Mouse (Mus musculus) midbrain, postnatal 0 days (tissue): Measurements from ENCODE around the gene Atrx. TPM values are rescaled to one million over a fixed set of nuclear protein-coding genes. Genes with fewer than 3 reads are reported as not detected.

Experiments used
- ATAC-seq: fragments of 200-750 bp; cut with Nextera tagmentation; 2 replicates; pipeline ENCODE4 v1.8.0; 2017; ENCODE audit warnings: moderate number of reproducible peaks, mild to moderate bottlenecking, moderate TSS enrichment, moderate library complexity; ENCODE audit not compliant: low FRiP score
- DNase-seq: peaks from one replicate; pipeline ENCODE4 v3.0.0-alpha.2; 2015; ENCODE audit warnings: low spot score
- H3K27ac ChIP-seq: fragments of 300-500 bp; sonication (generic); 2 replicates; pipeline ENCODE4 v1.5.1; 2014; ENCODE audit warnings: low read depth, mild to moderate bottlenecking, low read length, mixed read lengths
- H3K27me3 ChIP-seq: fragments of 300-500 bp; sonication (generic); 2 replicates; pipeline ENCODE4 v1.6.1; 2014; ENCODE audit warnings: low read length, control low read depth, mixed read lengths; ENCODE audit not compliant: insufficient read depth
- H3K36me3 ChIP-seq: fragments of 300-500 bp; sonication (generic); 2 replicates; pipeline ENCODE4 v1.6.1; 2014; ENCODE audit warnings: low read length, control low read depth, mixed read lengths; ENCODE audit not compliant: insufficient read depth
- H3K4me1 ChIP-seq: fragments of 300-500 bp; sonication (generic); 2 replicates; pipeline ENCODE4 v1.6.1; 2014; ENCODE audit warnings: mild to moderate bottlenecking, control low read depth, antibody characterized with exemption, low read length, mixed read lengths; ENCODE audit not compliant: insufficient read depth
- H3K4me2 ChIP-seq: fragments of 300-500 bp; sonication (generic); 2 replicates; pipeline ENCODE4 v1.6.1; 2014; ENCODE audit warnings: low read depth, mild to moderate bottlenecking, low read length, mixed read lengths; ENCODE audit not compliant: poor library complexity, severe bottlenecking
- H3K4me3 ChIP-seq: fragments of 300-500 bp; sonication (generic); 2 replicates; pipeline ENCODE4 v1.5.1; 2014; ENCODE audit warnings: low read depth, mild to moderate bottlenecking, low read length, moderate library complexity
- H3K9ac ChIP-seq: fragments of 300-500 bp; sonication (generic); replicated peaks from 2 replicates; pipeline ENCODE4 v1.6.1; 2014; ENCODE audit warnings: mild to moderate bottlenecking, low read length, moderate library complexity, mixed read lengths; ENCODE audit not compliant: poor library complexity, severe bottlenecking
- H3K9me3 ChIP-seq: fragments of 300-500 bp; sonication (generic); 2 replicates; pipeline ENCODE4 v1.6.1; 2016; ENCODE audit warnings: low read length, control low read depth
- CTCF ChIP-seq: IDR thresholded peaks from 2 replicates; pipeline ENCODE4 v1.5.1; 2016; ENCODE audit warnings: antibody characterized with exemption, mild to moderate bottlenecking
- WGBS: fragments of 180-500 bp; shearing (Covaris S2); extraction: QIAGEN DNeasy Blood & Tissue Kit; methylation state at CpG from one replicate; pipeline ENCODE4 v1.1.7; 2014; 5-methylcytosine and 5-hydroxymethylcytosine counted together
- polyA plus RNA-seq: library from polyadenylated mRNA; unstranded; fragments of >200 nt; fragmentation: Nextera tagmentation; extraction: Ambion mirVana; gene quantifications from 2 replicates; pipeline ENCODE4 v1.2.1, GENCODE M21; 2015
- total RNA-seq: library from RNA; depleted of rRNA; stranded (reverse); fragments of >200 nt; gene quantifications from 2 replicates; pipeline ENCODE4 v1.2.3, GENCODE M21; 2014

Gene Atrx
- total and polyA plus RNA-seq, 2 experiments from 2014 or later, result 238 to 295 TPM

DNA sequence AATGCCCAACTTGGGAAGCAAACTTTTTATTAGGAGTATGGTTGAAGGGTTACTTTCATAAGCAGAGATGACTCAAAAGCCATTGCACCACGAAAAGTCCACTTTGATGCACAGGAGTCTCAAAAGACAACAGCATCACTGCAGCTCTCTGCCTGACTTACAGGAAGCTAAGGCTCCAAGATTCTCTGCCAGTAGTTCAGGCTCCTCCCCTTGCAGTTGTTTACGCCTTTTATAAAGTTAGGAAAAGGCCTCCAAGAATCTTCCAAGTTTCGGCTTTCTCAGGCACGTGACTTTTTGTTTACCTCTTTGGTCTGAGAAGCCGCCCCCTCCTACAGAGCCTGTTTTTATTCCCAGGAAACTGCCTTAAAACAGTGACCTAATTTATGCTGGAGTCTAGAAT lies 5.1 kb upstream of the Atrx start:
- Histone ChIP-seq H3K27me3 (no peaks in the 10 kb centered on the region), H3K27ac (no peak overlapping the region), H3K36me3 (no peaks in the 10 kb centered on the region), H3K9ac (no peak overlapping the region), H3K4me2 (no peak overlapping the region), H3K4me3 (no peak overlapping the region), H3K9me3 (no peaks in the 10 kb centered on the region), H3K4me1 (no peaks in the 10 kb centered on the region)
- 58% methylated on average over 5 of the region's 5 CpGs for WGBS
- ATAC-seq (no peak), DNase-seq (peak; percentile 0)
- TF ChIP-seq CTCF, result no peak

DNA sequence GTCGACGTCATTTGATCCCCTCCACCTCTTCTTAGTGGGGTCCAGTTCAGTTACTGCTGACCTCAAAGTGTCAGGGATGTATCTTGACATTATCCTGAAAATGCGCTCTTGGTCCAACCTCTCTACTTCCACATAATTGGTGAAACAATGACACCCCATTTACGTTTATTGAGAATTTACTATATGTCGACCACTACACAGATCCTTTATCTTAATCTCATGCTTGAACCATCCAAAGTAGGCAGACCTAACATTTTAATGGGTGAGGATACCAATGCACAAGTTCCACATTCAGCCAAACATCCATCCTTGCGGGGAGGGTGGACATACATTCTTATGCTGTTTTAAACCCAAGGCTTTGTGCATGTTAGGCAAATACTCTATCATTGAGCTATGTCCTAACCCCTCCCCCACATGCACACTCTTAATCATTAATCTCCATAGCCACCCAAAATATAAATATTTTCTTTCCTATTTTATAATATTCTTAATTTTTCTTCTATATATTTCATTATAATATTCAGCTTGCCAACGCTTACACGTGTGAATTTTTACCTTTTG lies 355 bp upstream of the Atrx start:
- H3K27me3 ChIP-seq, result no peaks in the 10 kb centered on the region
- 37% methylated on average over 8 of the region's 8 CpGs for WGBS
- no peak overlapping the region for H3K9ac ChIP-seq

DNA sequence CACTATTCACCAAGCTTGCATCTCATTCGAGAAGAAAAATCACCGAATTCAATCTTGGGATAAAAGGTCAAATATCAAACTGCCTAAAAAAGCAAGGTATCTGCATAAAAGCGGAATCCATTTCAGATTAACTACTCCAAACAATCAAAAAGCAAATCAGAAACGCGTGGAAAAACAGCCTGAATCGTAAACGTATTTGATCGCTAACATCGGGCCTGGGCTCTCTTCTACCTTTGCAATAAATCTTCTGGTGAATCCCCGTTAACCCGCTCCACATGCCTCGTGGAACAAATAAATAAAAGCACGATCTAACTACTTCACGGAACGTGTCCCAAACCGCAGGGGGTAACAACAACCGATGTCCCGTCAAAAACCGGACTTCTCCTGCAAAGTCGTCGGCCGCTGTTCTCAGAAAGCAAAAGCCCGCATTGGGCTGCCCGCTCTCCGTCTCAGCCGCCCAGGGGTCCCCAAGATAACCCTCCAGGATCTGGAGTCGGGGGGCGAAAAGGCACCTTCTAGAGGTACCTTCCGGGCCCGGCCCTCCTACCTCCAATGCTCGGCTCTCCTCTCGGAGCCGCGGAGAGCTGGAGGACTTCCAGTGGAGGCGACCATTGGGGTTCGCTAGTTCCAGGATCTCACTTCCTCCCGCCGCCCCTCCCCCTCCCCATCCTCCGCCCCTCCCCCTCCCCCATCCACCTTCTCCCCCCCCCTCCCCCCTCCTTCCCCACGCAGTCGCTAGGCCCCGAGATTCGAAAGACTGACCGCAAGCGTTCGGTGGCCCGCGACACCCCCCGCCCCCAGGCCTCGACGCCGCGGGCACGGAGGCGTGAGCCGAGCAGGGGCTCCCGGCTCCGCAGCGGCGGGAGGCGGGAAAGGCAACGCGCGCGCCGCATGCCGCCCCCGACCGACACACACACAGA lies 1.0 kb downstream of the Atrx start:
- ATAC-seq (peak; percentile 55; the same call in 1 of the 2 replicates), DNase-seq (peak; percentile 14)
- Histone ChIP-seq H3K36me3 (no peaks in the 10 kb centered on the region), H3K9ac (peak overlapping the region; percentile 87), H3K9me3 (no peaks in the 10 kb centered on the region), H3K27ac (peak overlapping the region; percentile 96), H3K4me3 (peak overlapping the region; percentile 61), H3K27me3 (no peaks in the 10 kb centered on the region), H3K4me1 (no peaks in the 10 kb centered on the region), H3K4me2 (peak overlapping the region; percentile 41)
- WGBS, result 26% methylated on average over 34 of the region's 69 CpGs
- no peak for TF ChIP-seq CTCF

More for the DNA sequence above, 355 bp upstream of the Atrx start:
- TF ChIP-seq CTCF, result no peak
- DNase-seq, result no peak
- Histone ChIP-seq H3K4me3 (peak overlapping the region; percentile 61; the same call in 1 of the 2 replicates), H3K9me3 (no peaks in the 10 kb centered on the region), H3K36me3 (no peaks in the 10 kb centered on the region), H3K27ac (peak overlapping the region; percentile 96), H3K4me1 (no peaks in the 10 kb centered on the region), H3K4me2 (0 out of 2 replicates have a peak overlapping the region, but pooled peaks have one; percentile 15)
- ATAC-seq, result peak; percentile 44; the same call in 1 of the 2 replicates

DNA sequence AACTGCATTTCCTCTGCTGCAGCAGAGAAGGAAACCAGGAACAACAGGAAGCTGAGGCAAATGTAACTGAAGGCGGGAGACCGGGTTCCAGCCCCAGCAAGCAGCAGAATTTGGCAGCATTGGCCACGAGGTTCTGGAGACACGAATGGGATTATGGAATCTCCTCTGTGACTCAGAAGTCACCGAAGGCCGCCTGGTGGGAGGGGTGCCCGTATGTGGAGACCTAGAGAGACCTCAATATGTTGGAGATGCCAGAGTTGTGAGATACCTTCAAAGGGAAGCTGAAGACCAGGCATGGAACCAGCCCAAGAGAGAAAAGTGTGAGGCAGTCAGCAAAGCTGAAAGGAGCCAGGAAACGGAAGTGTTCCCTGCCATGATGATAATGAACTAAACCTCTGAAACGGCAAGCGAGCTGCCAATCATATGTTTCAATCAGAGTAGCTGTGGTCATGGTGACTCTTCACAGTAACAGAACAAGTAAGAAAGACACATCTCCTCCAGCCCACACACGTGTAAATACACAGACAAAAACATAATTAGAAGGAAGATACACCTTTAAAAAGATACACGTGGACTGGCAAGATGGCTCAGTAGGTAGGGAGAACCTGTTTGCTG lies 3.0 kb downstream of the Atrx start:
- ATAC-seq (no peak), DNase-seq (no peak)
- Histone ChIP-seq H3K27me3 (no peaks in the 10 kb centered on the region), H3K9ac (no peak overlapping the region), H3K9me3 (no peaks in the 10 kb centered on the region), H3K4me1 (no peaks in the 10 kb centered on the region), H3K36me3 (no peaks in the 10 kb centered on the region), H3K27ac (no peak overlapping the region), H3K4me3 (peak overlapping the region; percentile 61; the same call in 1 of the 2 replicates), H3K4me2 (peak overlapping the region; percentile 41)
- 67% methylated on average over 12 of the region's 12 CpGs for WGBS
- TF ChIP-seq CTCF, result no peak

DNA sequence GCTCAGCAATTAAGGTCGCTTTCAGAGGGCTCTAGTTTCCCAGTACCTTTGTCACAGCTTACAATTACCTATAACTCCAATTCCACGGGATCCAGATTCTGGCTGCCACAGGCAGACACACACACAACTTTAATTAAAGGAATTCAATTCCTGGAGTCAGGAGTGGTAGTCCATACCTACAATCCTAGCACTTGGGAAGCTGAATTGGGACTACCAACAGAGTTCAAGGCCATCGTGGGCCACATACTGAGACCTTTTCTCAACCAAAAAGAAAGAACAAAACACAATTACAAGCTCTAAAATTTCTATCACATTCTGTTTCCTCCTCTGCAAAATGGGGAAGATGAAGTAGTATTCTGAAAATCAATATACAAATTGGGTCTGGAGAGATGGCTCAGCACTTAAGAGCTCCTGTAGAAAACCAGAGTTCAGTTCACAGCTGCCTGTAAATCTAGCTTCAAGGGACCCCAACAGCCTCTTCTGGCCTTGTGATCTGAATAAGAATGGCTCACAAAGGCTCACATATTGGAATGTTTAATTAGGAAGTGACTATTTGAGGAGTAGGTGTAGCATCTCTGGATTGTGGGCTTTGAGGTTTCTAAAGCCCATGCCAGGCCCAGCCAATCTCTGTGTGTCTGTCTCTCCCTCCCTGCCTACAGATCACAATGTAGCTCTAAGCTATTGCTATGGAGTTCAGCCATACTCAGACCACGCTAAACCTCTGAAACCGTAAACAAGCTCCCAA lies 4.7 kb downstream of the Atrx start:
- Histone ChIP-seq H3K4me2 (no peak overlapping the region), H3K9me3 (no peaks in the 10 kb centered on the region), H3K36me3 (no peaks in the 10 kb centered on the region), H3K27me3 (no peaks in the 10 kb centered on the region), H3K4me3 (no peak overlapping the region), H3K9ac (no peak overlapping the region), H3K27ac (no peak overlapping the region), H3K4me1 (no peaks in the 10 kb centered on the region)
- WGBS, result 87% methylated on average over 5 of the region's 5 CpGs
- no peak for TF ChIP-seq CTCF
- ATAC-seq (no peak), DNase-seq (no peak)
